Mouse (Mus musculus) small intestine, adult 2 months (tissue): Measurements from ENCODE around the gene Tmem222.

ENCODE experiments used
- CTCF ChIP-seq: fragments of 200-500 bp; IDR thresholded peaks from 2 replicates; pipeline ENCODE4 v1.5.1; 2012; ENCODE audit warnings: low read depth, mild to moderate bottlenecking, control low read depth, inconsistent platforms, low read length, moderate library complexity, mixed read lengths; ENCODE audit not compliant: insufficient replicate concordance, insufficient read length; ENCODE audit errors: extremely low read depth
- POLR2A ChIP-seq: fragments of 200-500 bp; IDR thresholded peaks from 2 replicates; pipeline ENCODE4 v1.6.1; 2012; ENCODE audit warnings: low read depth, mild to moderate bottlenecking, control low read depth, inconsistent platforms, low read length, moderate library complexity

DNA sequence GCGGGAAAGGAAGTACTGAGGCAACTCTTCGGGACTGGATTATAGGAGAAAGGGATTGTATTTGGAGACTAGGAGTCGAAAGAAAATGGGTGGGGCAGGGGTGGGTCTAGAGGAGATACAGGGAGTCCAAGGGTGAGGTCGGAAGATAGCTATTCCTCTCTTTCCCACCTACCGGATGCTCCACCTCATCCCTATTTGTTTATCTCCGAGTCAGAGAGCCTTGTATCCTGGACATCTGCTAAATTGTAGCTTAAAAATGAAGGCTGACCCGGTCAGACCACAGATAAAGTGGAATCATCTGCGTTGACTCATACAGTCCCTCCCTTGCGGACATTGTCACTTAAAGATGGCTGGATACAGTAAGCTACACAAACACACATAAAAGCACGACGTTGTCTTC lies 35.7 kb downstream of the Tmem222 start:
- TF ChIP-seq CTCF (no peak), POLR2A (no peak)
